Mouse (Mus musculus) cerebellum, adult 2 months (tissue): ENCODE data around the gene Mid2. TPM values are rescaled to one million over a fixed set of nuclear protein-coding genes. Genes with fewer than 3 reads are reported as not detected.

Experiments used
- DNase-seq, 2 experiments: peaks; one replicate each; pipeline ENCODE4 v3.0.0; 2021
- H3K27ac ChIP-seq: fragments of 200-500 bp; 2 replicates; pipeline ENCODE4 v1.5.1; 2012; ENCODE audit warnings: low read length, control low read depth, inconsistent platforms; ENCODE audit not compliant: insufficient read depth
- H3K27me3 ChIP-seq: fragments of 200-500 bp; 2 replicates; pipeline ENCODE4 v1.6.1; 2012; ENCODE audit warnings: inconsistent platforms, mild to moderate bottlenecking, low read length, moderate library complexity; ENCODE audit not compliant: control insufficient read depth, insufficient read depth
- H3K4me1 ChIP-seq: fragments of 200-500 bp; 2 replicates; pipeline ENCODE4 v1.6.1; 2011; ENCODE audit warnings: low read length; ENCODE audit not compliant: control insufficient read depth, insufficient read depth
- H3K4me3 ChIP-seq: fragments of 200-500 bp; replicated peaks from 2 replicates; pipeline ENCODE3; 2011; ENCODE audit warnings: mild to moderate bottlenecking, low read depth, low read length, control low read depth; ENCODE audit not compliant: insufficient read depth
- CTCF ChIP-seq: fragments of 200-500 bp; IDR thresholded peaks from 2 replicates; pipeline ENCODE4 v1.5.1; 2011; ENCODE audit warnings: low read depth, mild to moderate bottlenecking, control low read depth, low read length, moderate library complexity, borderline replicate concordance; ENCODE audit not compliant: insufficient read depth
- POLR2A ChIP-seq: fragments of 200-500 bp; IDR thresholded peaks from 2 replicates; pipeline ENCODE4 v1.6.1; 2011; ENCODE audit warnings: low read length, control low read depth, borderline replicate concordance; ENCODE audit not compliant: insufficient read depth
- WGBS: fragments of 180-500 bp; shearing (Covaris S2); methylation state at CpG from one replicate; pipeline ENCODE4 v1.1.7; 2018; 5-methylcytosine and 5-hydroxymethylcytosine counted together
- polyA plus RNA-seq: library from polyadenylated mRNA; depleted of rRNA; stranded (reverse); fragments of >200 nt; gene quantifications from 2 replicates; pipeline ENCODE4 v1.2.3, GENCODE M21; 2012; rRNA removed

Gene Mid2
- polyA plus RNA-seq, 1 experiment: 16.3 TPM

GRCm38 (mm10) chrX:140769794-140770193 lies 105.4 kb downstream of the Mid2 start:
- H3K4me3 ChIP-seq: no peak overlapping the region
- no peak for DNase-seq
- 42% methylated on average over 1 of the region's 1 CpGs for WGBS
- H3K4me1 ChIP-seq: no peaks in the 10 kb centered on the region
- no peak overlapping the region for H3K27ac ChIP-seq
- TF ChIP-seq POLR2A: no peak
- TF ChIP-seq CTCF: no peak
- no peaks in the 10 kb centered on the region for H3K27me3 ChIP-seq

GRCm38 (mm10) chrX:140805340-140805739 lies 140.9 kb downstream of the Mid2 start:
- Histone ChIP-seq H3K4me3 (no peak overlapping the region), H3K27ac (no peak overlapping the region), H3K4me1 (no peaks in the 10 kb centered on the region), H3K27me3 (no peaks in the 10 kb centered on the region)
- WGBS: 87% methylated on average over 2 of the region's 2 CpGs
- no peak for TF ChIP-seq POLR2A
- no peak for TF ChIP-seq CTCF
- DNase-seq: no peak

DNA sequence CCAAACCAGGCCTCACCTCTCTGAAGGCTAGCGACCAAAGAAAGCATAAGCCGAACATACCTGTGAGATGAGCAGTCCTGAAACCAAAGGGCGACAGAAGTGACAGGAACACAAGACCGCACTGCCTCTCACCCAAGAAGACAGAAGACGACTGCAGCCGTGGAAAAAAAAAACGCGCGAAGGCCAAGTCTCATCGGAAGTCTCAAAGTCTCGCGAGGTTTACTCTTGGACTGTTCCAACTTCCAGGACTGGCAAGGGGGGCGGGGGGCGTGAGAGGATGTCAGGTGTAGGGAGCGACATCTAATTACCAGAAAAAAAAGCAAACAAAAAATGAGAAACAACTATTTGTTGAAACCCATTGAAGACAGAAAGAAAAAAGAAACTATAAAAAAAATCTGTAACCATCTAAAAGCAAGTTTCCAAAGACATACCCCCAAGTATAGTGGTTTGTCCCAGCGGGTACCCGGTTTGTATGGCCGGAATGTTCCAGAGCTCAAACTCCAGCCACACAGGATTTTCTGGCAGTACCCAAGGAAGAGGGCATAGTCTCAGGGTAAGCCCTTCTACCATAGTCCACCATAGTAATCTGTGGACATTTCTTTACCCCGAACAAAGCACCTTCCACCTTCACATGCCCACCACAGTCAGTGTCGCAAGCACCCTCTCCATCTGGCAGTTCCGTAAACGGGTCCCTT lies 149.1 kb downstream of the Mid2 start, which contains the start of gene Tex13b:
Tex13b (minus strand) TSS at position 122 of the 695 bp plus-strand sequence.
- no peak for DNase-seq
- Histone ChIP-seq H3K4me1 (no peaks in the 10 kb centered on the region), H3K27me3 (no peaks in the 10 kb centered on the region), H3K4me3 (no peak within 1 kb of the TSS), H3K27ac (no peak within 1 kb of the TSS)
- WGBS: 93% methylated on average over 22 of the region's 22 CpGs
- TF ChIP-seq POLR2A: no peak

Other genes starting within 250 kb of the Mid2 start
- gene Prps1, start 208.0 kb upstream of the Mid2 start, polyA plus RNA-seq: 48.9 and 52.2 TPM in 2 replicates
- 155 and 168 TPM in 2 replicates for gene Tsc22d3, start 63.9 kb upstream of the Mid2 start, polyA plus RNA-seq
- gene Tex13b, start 148.8 kb downstream of the Mid2 start, polyA plus RNA-seq: not detected in 2 replicates
- 0.05 and 0.14 TPM in 2 replicates for gene Vsig1, start 243.0 kb downstream of the Mid2 start, polyA plus RNA-seq